Mouse (Mus musculus) cerebellum, adult 2 months (tissue): ENCODE measurements around the gene Xkr7. TPM values are rescaled to one million over a fixed set of nuclear protein-coding genes. Genes with fewer than 3 reads are reported as not detected.

Experiments used
- DNase-seq, 2 experiments: peaks; one replicate each; pipeline ENCODE4 v3.0.0; 2021
- H3K27ac ChIP-seq: fragments of 200-500 bp; 2 replicates; pipeline ENCODE4 v1.5.1; 2012; ENCODE audit warnings: low read length, control low read depth, inconsistent platforms; ENCODE audit not compliant: insufficient read depth
- H3K27me3 ChIP-seq: fragments of 200-500 bp; 2 replicates; pipeline ENCODE4 v1.6.1; 2012; ENCODE audit warnings: inconsistent platforms, mild to moderate bottlenecking, low read length, moderate library complexity; ENCODE audit not compliant: control insufficient read depth, insufficient read depth
- H3K4me1 ChIP-seq: fragments of 200-500 bp; 2 replicates; pipeline ENCODE4 v1.6.1; 2011; ENCODE audit warnings: low read length; ENCODE audit not compliant: control insufficient read depth, insufficient read depth
- H3K4me3 ChIP-seq: fragments of 200-500 bp; replicated peaks from 2 replicates; pipeline ENCODE3; 2011; ENCODE audit warnings: mild to moderate bottlenecking, low read depth, low read length, control low read depth; ENCODE audit not compliant: insufficient read depth
- CTCF ChIP-seq: fragments of 200-500 bp; IDR thresholded peaks from 2 replicates; pipeline ENCODE4 v1.5.1; 2011; ENCODE audit warnings: low read depth, mild to moderate bottlenecking, control low read depth, low read length, moderate library complexity, borderline replicate concordance; ENCODE audit not compliant: insufficient read depth
- POLR2A ChIP-seq: fragments of 200-500 bp; IDR thresholded peaks from 2 replicates; pipeline ENCODE4 v1.6.1; 2011; ENCODE audit warnings: low read length, control low read depth, borderline replicate concordance; ENCODE audit not compliant: insufficient read depth
- WGBS: fragments of 180-500 bp; shearing (Covaris S2); methylation state at CpG from one replicate; pipeline ENCODE4 v1.1.7; 2018; 5-methylcytosine and 5-hydroxymethylcytosine counted together
- polyA plus RNA-seq: library from polyadenylated mRNA; depleted of rRNA; stranded (reverse); fragments of >200 nt; gene quantifications from 2 replicates; pipeline ENCODE4 v1.2.3, GENCODE M21; 2012

The Xkr7 gene
- polyA plus RNA-seq, 1 experiment: 9.5 TPM

DNA sequence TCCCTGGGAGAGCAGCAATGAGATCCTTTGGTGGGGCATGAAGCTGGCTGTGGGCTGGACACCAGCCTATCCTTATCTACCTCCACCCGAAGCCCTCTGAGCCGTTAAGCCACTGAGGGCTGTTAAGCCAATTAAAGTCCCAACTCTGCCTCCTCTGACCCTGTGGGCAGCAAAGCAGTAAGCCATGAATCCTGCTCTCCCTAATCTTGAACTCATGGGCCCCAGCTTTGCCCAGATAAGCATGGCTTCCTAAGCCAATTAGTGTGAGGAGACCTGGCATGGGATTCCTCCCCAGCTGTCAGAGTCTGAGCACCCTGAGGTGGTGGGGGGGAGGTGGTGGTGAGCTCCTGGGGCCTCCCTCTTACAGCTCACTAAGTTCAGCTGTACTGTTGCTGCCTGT lies 5.0 kb downstream of the Xkr7 start:
- 5% methylated on average over 2 of the region's 2 CpGs for WGBS
- no peak for DNase-seq
- peaks cover 50% of the 10 kb centered on the region for H3K4me1 ChIP-seq
- peak overlapping the region; percentile 12; the same call in 1 of the 2 replicates for H3K27ac ChIP-seq
- H3K27me3 ChIP-seq: no peaks in the 10 kb centered on the region
- H3K4me3 ChIP-seq: peak overlapping the region; percentile 43
- no peak for TF ChIP-seq CTCF
- TF ChIP-seq POLR2A: no peak

DNA sequence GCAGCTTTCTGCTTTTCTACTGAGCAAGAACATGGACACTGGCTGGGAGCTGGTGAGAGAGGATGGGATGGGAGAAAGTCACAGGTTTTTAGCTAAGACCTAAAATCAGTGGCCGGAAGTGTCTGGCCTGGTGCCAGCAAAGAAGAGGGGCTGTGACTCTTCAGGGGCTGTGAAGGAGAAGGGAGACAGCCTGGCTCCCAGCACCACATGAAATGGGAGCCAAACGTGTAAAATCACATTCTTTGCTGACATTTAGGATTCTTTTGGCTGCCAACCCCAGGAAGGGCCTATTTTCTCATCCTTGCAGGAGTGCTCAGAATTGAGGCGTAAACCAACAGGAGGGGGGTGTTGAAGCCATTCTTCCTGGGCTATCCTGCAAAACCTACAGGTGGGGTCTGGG lies 12.2 kb downstream of the Xkr7 start:
- DNase-seq: peak; percentile 56 to 68
- WGBS: 5% methylated on average over 3 of the region's 3 CpGs

GRCm38 (mm10) chr2:153045884-153046299 lies 14.2 kb downstream of the Xkr7 start:
- TF ChIP-seq CTCF: no peak
- no peak for TF ChIP-seq POLR2A
- 2% methylated on average over 8 of the region's 8 CpGs for WGBS
- DNase-seq: peak; percentile 61 to 72
- Histone ChIP-seq H3K27ac (peak overlapping the region; percentile 42), H3K4me1 (peaks cover 73% of the 10 kb centered on the region), H3K27me3 (no peaks in the 10 kb centered on the region), H3K4me3 (no peak overlapping the region)

More for the DNA sequence above, 12.2 kb downstream of the Xkr7 start:
- TF ChIP-seq POLR2A: no peak
- TF ChIP-seq CTCF: no peak
- Histone ChIP-seq H3K4me3 (no peak overlapping the region), H3K4me1 (peaks cover 79% of the 10 kb centered on the region), H3K27ac (peak overlapping the region; percentile 75), H3K27me3 (no peaks in the 10 kb centered on the region)

DNA sequence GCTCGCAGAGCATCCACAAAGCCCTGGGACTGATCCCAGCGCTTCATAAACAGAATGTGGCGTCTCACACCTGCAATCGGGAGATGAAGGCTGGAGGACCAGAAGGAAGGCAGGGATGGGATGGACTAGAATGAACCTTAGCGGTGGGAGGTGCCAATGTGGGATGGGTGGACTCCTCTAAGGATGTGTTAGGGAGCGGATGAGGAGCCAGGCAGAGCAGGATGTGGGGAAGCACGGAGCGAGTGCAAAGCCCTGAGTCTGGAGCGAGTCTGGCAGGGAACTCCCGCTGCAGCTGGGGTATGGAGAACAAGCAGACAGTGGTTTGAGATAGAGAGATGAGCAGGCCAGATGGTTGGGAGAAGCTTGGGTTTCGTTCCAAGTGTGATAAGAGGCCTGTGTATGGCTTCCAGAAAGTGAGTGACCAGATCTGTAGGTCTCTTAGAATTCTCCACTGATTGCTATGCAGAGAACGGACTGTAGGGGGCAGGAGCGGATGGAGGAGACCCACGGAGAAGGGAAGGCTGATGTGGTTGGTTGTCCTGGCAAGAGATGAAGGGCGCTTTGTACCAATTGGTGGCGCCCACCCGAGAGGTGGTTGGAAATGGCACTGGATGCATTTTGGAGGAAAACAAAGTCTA lies 16.3 kb downstream of the Xkr7 start:
- DNase-seq: peak; percentile 75 to 79
- no peaks in the 10 kb centered on the region for H3K27me3 ChIP-seq
- H3K27ac ChIP-seq: peak overlapping the region; percentile 85
- peaks cover 71% of the 10 kb centered on the region for H3K4me1 ChIP-seq
- 14% methylated on average over 17 of the region's 17 CpGs for WGBS
- H3K4me3 ChIP-seq: no peak overlapping the region
- TF ChIP-seq CTCF (peak; percentile 77), POLR2A (no peak)

DNA sequence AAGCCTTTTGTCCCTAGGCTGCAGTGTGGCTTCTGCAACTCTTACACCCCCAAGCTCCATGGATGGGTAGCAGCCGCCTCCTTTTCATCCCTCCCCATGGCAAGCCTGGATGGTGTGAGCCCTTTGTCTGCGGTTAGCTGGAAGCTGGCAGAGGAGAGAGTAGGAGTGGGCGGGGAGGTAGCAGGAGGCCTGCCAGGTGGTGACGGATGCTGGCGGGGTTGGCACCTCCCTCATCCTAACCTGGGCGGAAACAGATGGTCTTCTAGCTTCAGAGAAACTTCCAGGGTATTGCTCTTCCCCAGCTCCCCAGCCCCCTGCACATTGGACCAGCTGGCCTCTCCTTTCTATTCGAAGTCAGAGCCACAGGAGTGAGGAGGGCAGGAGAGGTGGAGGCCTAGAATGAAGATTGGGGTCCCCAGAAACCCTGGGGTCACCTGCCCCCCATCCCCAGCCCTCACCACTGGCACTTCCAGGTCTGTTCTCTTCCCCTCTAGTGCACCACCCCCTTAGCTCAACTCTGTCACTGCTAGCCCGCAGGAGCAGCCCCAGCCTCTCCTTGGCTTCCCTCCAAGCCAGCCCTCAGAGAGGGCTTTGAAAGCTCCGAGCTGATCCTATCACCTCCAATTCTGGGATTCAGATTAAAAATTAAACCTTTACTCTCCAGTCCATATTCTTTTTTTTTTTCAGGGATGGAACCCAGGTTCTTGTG lies 17.8 kb downstream of the Xkr7 start:
- Histone ChIP-seq H3K27me3 (no peaks in the 10 kb centered on the region), H3K4me1 (peaks cover 74% of the 10 kb centered on the region), H3K27ac (peak overlapping the region; percentile 92), H3K4me3 (peak overlapping the region; percentile 12)
- WGBS: 6% methylated on average over 9 of the region's 9 CpGs
- TF ChIP-seq CTCF (no peak), POLR2A (peak; percentile 71; the same call in 1 of the 2 replicates)
- peak; percentile 97 to 98 for DNase-seq

GRCm38 (mm10) chr2:153049997-153050358 lies 18.3 kb downstream of the Xkr7 start:
- WGBS: 30% methylated on average over 4 of the region's 4 CpGs
- Histone ChIP-seq H3K27me3 (no peaks in the 10 kb centered on the region), H3K27ac (peak overlapping the region; percentile 92)

DNA sequence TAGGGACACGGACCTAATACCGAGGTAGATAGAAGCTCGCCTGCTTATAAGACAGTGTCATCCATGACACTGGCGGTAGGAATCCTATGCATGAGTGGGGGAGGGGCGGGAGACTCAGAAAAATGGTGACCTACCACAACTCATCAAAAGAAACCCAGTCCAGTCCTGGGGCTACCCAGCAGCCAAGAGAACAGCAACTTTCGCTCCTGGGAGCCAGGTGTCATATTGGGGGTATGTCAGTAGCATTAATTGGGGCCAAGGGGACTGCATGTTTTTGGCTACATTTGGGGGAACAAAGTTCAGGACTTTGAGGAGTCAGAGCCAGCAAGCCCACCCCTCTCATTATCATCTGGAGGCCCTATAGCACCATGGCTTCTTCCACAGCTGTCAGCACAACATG lies 19.4 kb downstream of the Xkr7 start:
- H3K4me1 ChIP-seq: peaks cover 74% of the 10 kb centered on the region
- no peaks in the 10 kb centered on the region for H3K27me3 ChIP-seq
- no peak overlapping the region for H3K4me3 ChIP-seq
- no peak for TF ChIP-seq CTCF
- TF ChIP-seq POLR2A: no peak
- WGBS: 60% methylated on average over 6 of the region's 6 CpGs
- no peak for DNase-seq
- H3K27ac ChIP-seq: peak overlapping the region; percentile 92

More at GRCm38 (mm10) chr2:153049997-153050358, 18.3 kb downstream of the Xkr7 start:
- no peak for DNase-seq
- Histone ChIP-seq H3K4me3 (no peak overlapping the region), H3K4me1 (peaks cover 76% of the 10 kb centered on the region)
- TF ChIP-seq POLR2A (no peak), CTCF (no peak)

GRCm38 (mm10) chr2:153051537-153051936 lies 19.9 kb downstream of the Xkr7 start:
- TF ChIP-seq POLR2A (no peak), CTCF (no peak)
- WGBS: 52% methylated on average over 9 of the region's 9 CpGs
- Histone ChIP-seq H3K27me3 (no peaks in the 10 kb centered on the region), H3K4me1 (peaks cover 69% of the 10 kb centered on the region), H3K4me3 (no peak overlapping the region), H3K27ac (peak overlapping the region; percentile 92)
- DNase-seq: no peak
